Mouse (Mus musculus): ENCODE data around the gene Gstm2. TPM values are rescaled to one million over a fixed set of nuclear protein-coding genes. Genes with fewer than 3 reads are reported as not detected.
"Not testable (repeated sequence)": the region's sequence is repeated elsewhere in the genome, so short reads cannot be mapped to it uniquely, and the experiment has no call there.

Gene Gstm2
- polyA plus RNA-seq, 1 experiment from 2014 or later = 6.3 TPM

GRCm38 (mm10) chr3:107995974-107996373 lies 9.7 kb upstream of the Gstm2 start:
- 76% methylated on average over 2 of the region's 2 CpGs for WGBS (ENCODE audit: insufficient replicate concordance)
- H3K4me1 ChIP-seq (replicated peaks); ATAC-seq (ENCODE audit: insufficient read depth); H3K9ac ChIP-seq; H3K27ac ChIP-seq (replicated peaks); H3K36me3 ChIP-seq (replicated peaks); H3K9me3 ChIP-seq (replicated peaks); H3K4me3 ChIP-seq (replicated peaks); H3K27me3 ChIP-seq; H3K4me2 ChIP-seq: not testable (repeated sequence)

- not testable (repeated sequence) for ATAC-seq (ENCODE audit: insufficient read depth); H3K9me3 ChIP-seq (replicated peaks); H3K4me1 ChIP-seq (replicated peaks); H3K4me2 ChIP-seq; H3K27me3 ChIP-seq; H3K27ac ChIP-seq (replicated peaks); H3K9ac ChIP-seq; H3K4me3 ChIP-seq (replicated peaks); H3K36me3 ChIP-seq (replicated peaks)
- 70% methylated on average over 2 of the region's 2 CpGs for WGBS (ENCODE audit: insufficient replicate concordance)
Measured at GRCm38 (mm10) chr3:107985141-107985540, 1.1 kb downstream of the Gstm2 start.

DNA sequence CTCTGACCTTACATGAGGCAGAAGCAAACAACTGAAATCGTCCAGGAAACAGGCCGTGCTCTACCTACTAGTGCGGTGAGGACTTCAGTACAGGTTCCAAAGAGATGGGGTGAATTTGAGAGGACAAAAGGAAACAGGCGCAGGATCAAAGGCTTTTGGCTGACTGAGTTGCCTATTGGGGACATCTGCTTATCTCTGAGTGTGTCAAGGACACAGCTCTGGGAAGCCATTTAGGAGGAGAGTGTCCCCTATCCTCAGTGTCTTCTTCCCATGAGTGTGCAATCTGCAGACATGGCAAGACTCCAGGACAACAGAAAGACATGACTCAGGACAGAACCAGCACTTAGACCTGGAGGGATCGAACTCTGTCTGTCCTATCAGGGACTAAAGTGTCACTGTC lies 1.8 kb downstream of the Gstm2 start:
- Histone ChIP-seq H3K4me3 (replicated peaks) (no peak overlapping the region), H3K9me3 (replicated peaks) (no peaks in the 10 kb centered on the region), H3K36me3 (replicated peaks) (no peaks in the 10 kb centered on the region), H3K27me3 (no peaks in the 10 kb centered on the region), H3K27ac (replicated peaks) (no peak overlapping the region), H3K4me1 (replicated peaks) (peaks cover 5% of the 10 kb centered on the region), H3K4me2 (no peak overlapping the region), H3K9ac (no peak overlapping the region)
- ATAC-seq (ENCODE audit: insufficient read depth) = peak; percentile 40; the same call in 1 of the 2 replicates
- WGBS (ENCODE audit: insufficient replicate concordance) = 43% methylated on average over 5 of the region's 5 CpGs

DNA sequence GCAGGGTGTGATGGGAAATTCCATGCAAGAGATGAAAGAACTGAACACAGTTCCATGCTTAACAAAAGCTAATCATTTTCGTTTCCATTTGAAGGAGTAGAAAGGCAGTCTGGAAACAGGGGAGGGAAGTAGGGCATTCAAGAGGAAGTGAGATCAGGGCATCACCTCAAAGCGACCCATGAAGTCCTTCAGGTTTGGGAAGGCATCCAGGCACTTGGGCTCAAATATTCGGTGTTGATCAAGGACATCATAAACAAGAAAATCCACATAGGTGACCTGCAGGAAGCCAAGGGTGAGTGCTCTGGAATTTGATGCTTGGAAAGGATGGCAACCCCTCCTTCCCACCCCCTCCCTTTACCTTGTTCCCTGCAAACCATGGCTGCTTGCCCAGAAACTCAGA lies 2.5 kb downstream of the Gstm2 start:
- no peaks in the 10 kb centered on the region for H3K9me3 ChIP-seq (replicated peaks)
- ATAC-seq (ENCODE audit: insufficient read depth) = no peak
- no peak overlapping the region for H3K9ac ChIP-seq
- no peak overlapping the region for H3K27ac ChIP-seq (replicated peaks)
- H3K27me3 ChIP-seq = no peaks in the 10 kb centered on the region
- 32% methylated on average over 3 of the region's 3 CpGs for WGBS (ENCODE audit: insufficient replicate concordance)
- H3K4me1 ChIP-seq (replicated peaks) = peaks cover 5% of the 10 kb centered on the region
- no peaks in the 10 kb centered on the region for H3K36me3 ChIP-seq (replicated peaks)
- H3K4me2 ChIP-seq = no peak overlapping the region
- no peak overlapping the region for H3K4me3 ChIP-seq (replicated peaks)

GRCm38 (mm10) chr3:107982726-107983125 lies 3.5 kb downstream of the Gstm2 start:
- Histone ChIP-seq H3K4me2 (no peak overlapping the region), H3K27ac (replicated peaks) (no peak overlapping the region), H3K4me3 (replicated peaks) (no peak overlapping the region), H3K36me3 (replicated peaks) (no peaks in the 10 kb centered on the region), H3K4me1 (replicated peaks) (peaks cover 5% of the 10 kb centered on the region), H3K9me3 (replicated peaks) (no peaks in the 10 kb centered on the region), H3K9ac (no peak overlapping the region), H3K27me3 (no peaks in the 10 kb centered on the region)
- 51% methylated on average over 6 of the region's 6 CpGs for WGBS (ENCODE audit: insufficient replicate concordance)
- ATAC-seq (ENCODE audit: insufficient read depth) = no peak

GRCm38 (mm10) chr3:107981261-107981660 lies 5.0 kb downstream of the Gstm2 start:
- ATAC-seq (ENCODE audit: insufficient read depth) = no peak; the same call in 1 of the 2 replicates
- Histone ChIP-seq H3K9ac (no peak overlapping the region), H3K9me3 (replicated peaks) (no peaks in the 10 kb centered on the region), H3K4me1 (replicated peaks) (peaks cover 5% of the 10 kb centered on the region), H3K4me2 (no peak overlapping the region), H3K27ac (replicated peaks) (no peak overlapping the region), H3K4me3 (replicated peaks) (no peak overlapping the region), H3K36me3 (replicated peaks) (no peaks in the 10 kb centered on the region), H3K27me3 (no peaks in the 10 kb centered on the region)
- 53% methylated on average over 3 of the region's 3 CpGs for WGBS (ENCODE audit: insufficient replicate concordance)

- no peaks in the 10 kb centered on the region for H3K27me3 ChIP-seq
- H3K27ac ChIP-seq (replicated peaks) = no peak overlapping the region
- 41% methylated on average over 3 of the region's 3 CpGs for WGBS (ENCODE audit: insufficient replicate concordance)
Measured at GRCm38 (mm10) chr3:107977691-107978090, 8.6 kb downstream of the Gstm2 start.

GRCm38 (mm10) chr3:107974237-107974636 lies 12.0 kb downstream of the Gstm2 start:
- 77% methylated on average over 1 of the region's 1 CpGs for WGBS (ENCODE audit: insufficient replicate concordance)
- peaks cover 5% of the 10 kb centered on the region; the same call in 1 of the 2 replicates for H3K4me1 ChIP-seq (replicated peaks)
- H3K27me3 ChIP-seq = no peaks in the 10 kb centered on the region
- no peaks in the 10 kb centered on the region for H3K9me3 ChIP-seq (replicated peaks)
- no peak for ATAC-seq (ENCODE audit: insufficient read depth)
- H3K9ac ChIP-seq = no peak overlapping the region
- H3K27ac ChIP-seq (replicated peaks) = no peak overlapping the region
- no peak overlapping the region for H3K4me3 ChIP-seq (replicated peaks)
- no peaks in the 10 kb centered on the region for H3K36me3 ChIP-seq (replicated peaks)
- no peak overlapping the region for H3K4me2 ChIP-seq

More at GRCm38 (mm10) chr3:107977691-107978090, 8.6 kb downstream of the Gstm2 start:
- Histone ChIP-seq H3K4me3 (replicated peaks) (no peak overlapping the region), H3K9ac (no peak overlapping the region), H3K4me2 (no peak overlapping the region), H3K4me1 (replicated peaks) (peaks cover 8% of the 10 kb centered on the region), H3K36me3 (replicated peaks) (no peaks in the 10 kb centered on the region), H3K9me3 (replicated peaks) (no peaks in the 10 kb centered on the region)
- peak; percentile 25; the same call in 1 of the 2 replicates for ATAC-seq (ENCODE audit: insufficient read depth)

GRCm38 (mm10) chr3:107972070-107972469 lies 14.2 kb downstream of the Gstm2 start:
- ATAC-seq (ENCODE audit: insufficient read depth) = no peak
- WGBS (ENCODE audit: insufficient replicate concordance) = 54% methylated on average over 3 of the region's 3 CpGs
- Histone ChIP-seq H3K4me3 (replicated peaks) (no peak overlapping the region), H3K9ac (no peak overlapping the region), H3K4me1 (replicated peaks) (peaks cover 11% of the 10 kb centered on the region; the same call in 1 of the 2 replicates), H3K9me3 (replicated peaks) (no peaks in the 10 kb centered on the region), H3K27me3 (no peaks in the 10 kb centered on the region), H3K27ac (replicated peaks) (no peak overlapping the region), H3K36me3 (replicated peaks) (no peaks in the 10 kb centered on the region), H3K4me2 (no peak overlapping the region)

GRCm38 (mm10) chr3:107971101-107971500 lies 15.2 kb downstream of the Gstm2 start:
- H3K36me3 ChIP-seq (replicated peaks); H3K4me2 ChIP-seq; H3K9ac ChIP-seq; H3K27ac ChIP-seq (replicated peaks); ATAC-seq (ENCODE audit: insufficient read depth); H3K4me3 ChIP-seq (replicated peaks); H3K27me3 ChIP-seq; H3K9me3 ChIP-seq (replicated peaks): not testable (repeated sequence)
- 41% methylated on average over 3 of the region's 3 CpGs for WGBS (ENCODE audit: insufficient replicate concordance)
- H3K4me1 ChIP-seq (replicated peaks) = peaks cover 11% of the 10 kb centered on the region; the same call in 1 of the 2 replicates

DNA sequence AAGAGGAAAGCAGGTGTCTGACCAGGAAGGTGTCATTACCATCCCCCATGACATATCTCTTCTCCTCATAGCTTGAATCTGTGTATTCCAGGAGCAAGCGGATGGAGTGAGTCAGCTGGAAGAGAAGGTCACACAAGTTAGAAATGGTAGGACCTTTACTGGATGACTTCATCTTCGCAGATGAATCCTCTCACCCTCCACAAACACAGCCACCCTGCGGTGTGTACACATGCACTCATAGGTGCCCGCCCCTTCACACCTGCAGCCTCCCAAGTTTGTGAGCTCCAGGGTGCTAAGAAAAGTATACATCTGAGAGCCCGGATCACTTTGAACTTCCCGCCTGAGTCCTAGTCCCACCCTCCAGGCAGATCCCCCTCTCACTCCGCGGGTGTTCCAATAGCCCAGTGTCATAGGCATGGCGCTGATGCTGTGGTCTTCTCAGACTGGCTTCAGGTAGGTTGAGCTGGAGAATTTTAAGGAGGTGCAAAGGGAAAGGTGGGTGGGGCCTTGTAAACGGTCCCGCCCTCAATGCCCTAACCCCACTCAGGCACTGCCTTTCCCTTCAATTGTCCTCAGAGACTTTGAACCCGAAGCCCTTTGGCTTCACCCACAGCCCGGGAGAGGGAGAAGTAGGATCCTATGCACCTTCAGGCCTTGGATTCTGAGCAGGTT lies 17.4 kb downstream of the Gstm2 start, which contains the start of gene Gstm3:
Gene Gstm3, minus strand, starts transcription at position 560 of the 672 bp plus-strand sequence.
- no peaks in the 10 kb centered on the region for H3K9me3 ChIP-seq (replicated peaks)
- no peaks in the 10 kb centered on the region for H3K36me3 ChIP-seq (replicated peaks)
- no peak within 1 kb of the TSS for H3K4me3 ChIP-seq (replicated peaks)
- H3K27me3 ChIP-seq = no peaks in the 10 kb centered on the region
- H3K9ac ChIP-seq = no peak within 1 kb of the TSS
- WGBS (ENCODE audit: insufficient replicate concordance) = 44% methylated on average over 13 of the region's 13 CpGs
- H3K4me1 ChIP-seq (replicated peaks) = peaks cover 26% of the 10 kb centered on the region
- H3K27ac ChIP-seq (replicated peaks) = no peak within 1 kb of the TSS
- ATAC-seq (ENCODE audit: insufficient read depth) = peak; percentile 35; the same call in 1 of the 2 replicates
- no peak within 1 kb of the TSS for H3K4me2 ChIP-seq

DNA sequence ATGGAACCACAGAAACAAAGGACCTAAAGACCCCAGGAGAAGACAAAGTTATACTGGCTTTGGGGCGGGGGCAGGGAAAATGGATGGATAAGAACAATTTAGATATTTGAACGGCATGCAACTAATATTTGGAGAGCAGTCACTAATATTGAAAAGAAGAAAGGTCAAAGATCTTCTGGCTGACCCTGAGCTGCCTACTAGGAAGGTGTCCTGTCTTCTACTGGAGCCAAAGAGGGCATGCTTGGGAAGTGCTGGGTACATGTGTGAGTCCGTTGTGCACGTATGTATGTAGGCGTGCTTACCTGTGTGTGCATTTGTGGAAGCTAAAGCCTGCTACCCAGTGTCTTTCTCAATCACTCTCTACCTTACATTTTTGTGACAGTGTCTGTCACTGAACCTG lies 19.6 kb downstream of the Gstm2 start:
- H3K36me3 ChIP-seq (replicated peaks) = no peaks in the 10 kb centered on the region
- ATAC-seq (ENCODE audit: insufficient read depth) = no peak
- H3K4me2 ChIP-seq = no peak overlapping the region
- peaks cover 24% of the 10 kb centered on the region for H3K4me1 ChIP-seq (replicated peaks)
- no peak overlapping the region for H3K9ac ChIP-seq
- H3K27ac ChIP-seq (replicated peaks) = no peak overlapping the region
- H3K9me3 ChIP-seq (replicated peaks) = no peaks in the 10 kb centered on the region
- no peaks in the 10 kb centered on the region for H3K27me3 ChIP-seq
- 76% methylated on average over 5 of the region's 5 CpGs for WGBS (ENCODE audit: insufficient replicate concordance)
- H3K4me3 ChIP-seq (replicated peaks) = no peak overlapping the region

Data from liver, embryonic 15.5 days (tissue).